Mouse (Mus musculus) liver, embryonic 15.5 days (tissue): ENCODE results near the gene Ebf1. TPM values are rescaled to one million over a fixed set of nuclear protein-coding genes. Genes with fewer than 3 reads are reported as not detected.
A peak's percentile ranks its signal among the peaks of the same experiment; 100 is the strongest.

Experiments used
- ATAC-seq: fragments of 200-750 bp; cut with Nextera tagmentation; 2 replicates; pipeline ENCODE4 v1.8.0; 2017; ENCODE audit warnings: moderate number of reproducible peaks, mild to moderate bottlenecking, moderate library complexity; ENCODE audit not compliant: insufficient read depth
- H3K27ac ChIP-seq: fragments of 300-500 bp; sonication (generic); replicated peaks from 2 replicates; pipeline ENCODE4 v1.5.1; 2015; ENCODE audit warnings: mild to moderate bottlenecking, inconsistent platforms
- H3K27me3 ChIP-seq: fragments of 300-500 bp; sonication (generic); 2 replicates; pipeline ENCODE4 v1.6.1; 2015; ENCODE audit warnings: mild to moderate bottlenecking, inconsistent platforms
- H3K36me3 ChIP-seq: fragments of 300-500 bp; sonication (generic); replicated peaks from 2 replicates; pipeline ENCODE4 v1.6.1; 2015; ENCODE audit warnings: moderate library complexity, mild to moderate bottlenecking, inconsistent platforms
- H3K4me1 ChIP-seq: fragments of 300-500 bp; sonication (generic); replicated peaks from 2 replicates; pipeline ENCODE4 v1.6.1; 2015; ENCODE audit warnings: inconsistent platforms
- H3K4me2 ChIP-seq: fragments of 300-500 bp; sonication (generic); 2 replicates; pipeline ENCODE4 v1.6.1; 2015; ENCODE audit warnings: moderate library complexity, mild to moderate bottlenecking, inconsistent platforms
- H3K4me3 ChIP-seq: fragments of 300-500 bp; sonication (generic); replicated peaks from 2 replicates; pipeline ENCODE4 v1.5.1; 2015; ENCODE audit warnings: mild to moderate bottlenecking, inconsistent platforms
- H3K9ac ChIP-seq: fragments of 300-500 bp; sonication (generic); 2 replicates; pipeline ENCODE4 v1.6.1; 2015; ENCODE audit warnings: moderate library complexity, mild to moderate bottlenecking, inconsistent platforms
- H3K9me3 ChIP-seq: fragments of 300-500 bp; sonication (generic); replicated peaks from 2 replicates; pipeline ENCODE4 v1.6.1; 2016; ENCODE audit warnings: inconsistent platforms
- WGBS: fragments of 180-500 bp; shearing (Covaris S2); methylation state at CpG from one replicate; pipeline ENCODE4 v1.1.7; 2015; ENCODE audit warnings: mixed read lengths; ENCODE audit not compliant: insufficient replicate concordance; 5-methylcytosine and 5-hydroxymethylcytosine counted together
- polyA plus RNA-seq: library from polyadenylated mRNA; unstranded; fragments of >200 nt; fragmentation: Nextera tagmentation; extraction: Ambion mirVana; gene quantifications from 2 replicates; pipeline ENCODE4 v1.2.1, GENCODE M21; 2015

Ebf1 gene
- polyA plus RNA-seq, 1 experiment from 2014 or later, result 1.2 TPM

- Histone ChIP-seq H3K9me3 (no peaks in the 10 kb centered on the region), H3K4me3 (no peak overlapping the region), H3K27me3 (no peaks in the 10 kb centered on the region), H3K4me2 (no peak overlapping the region), H3K9ac (no peak overlapping the region), H3K4me1 (no peaks in the 10 kb centered on the region), H3K27ac (no peak overlapping the region), H3K36me3 (no peaks in the 10 kb centered on the region)
- ATAC-seq, result no peak
- 47% methylated on average over 1 of the region's 1 CpGs for WGBS
Observed at GRCm38 (mm10) chr11:44636241-44636640, 19.1 kb downstream of the Ebf1 start.

- no peak overlapping the region for H3K4me3 ChIP-seq
- WGBS, result 28% methylated on average over 4 of the region's 4 CpGs
- no peaks in the 10 kb centered on the region for H3K36me3 ChIP-seq
- H3K27me3 ChIP-seq, result no peaks in the 10 kb centered on the region
- no peak for ATAC-seq
- H3K9me3 ChIP-seq, result no peaks in the 10 kb centered on the region
- H3K4me1 ChIP-seq, result no peaks in the 10 kb centered on the region
- no peak overlapping the region for H3K27ac ChIP-seq
- H3K9ac ChIP-seq, result no peak overlapping the region
- H3K4me2 ChIP-seq, result no peak overlapping the region
Observed at GRCm38 (mm10) chr11:44638193-44638754, 21.2 kb downstream of the Ebf1 start.

DNA sequence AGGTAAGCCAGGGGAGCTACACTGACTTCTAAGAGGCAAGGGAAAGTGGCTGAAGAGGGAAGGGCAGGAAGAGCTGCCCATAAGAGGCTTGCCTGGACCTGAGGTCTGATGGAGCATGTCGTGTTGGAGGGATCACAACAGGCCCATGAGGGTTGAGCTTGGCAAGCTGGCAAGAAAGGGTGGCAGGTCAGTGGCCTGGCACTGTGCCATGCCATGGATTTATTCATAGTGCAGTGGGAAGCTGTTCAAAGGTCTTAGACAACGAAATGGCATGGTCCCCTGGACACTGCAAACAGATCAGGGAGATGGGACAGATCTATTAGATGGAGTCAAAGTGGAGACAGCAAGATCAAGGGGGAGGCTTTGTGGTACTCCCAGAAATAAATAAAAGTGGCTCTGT is 24.4 kb downstream of the Ebf1 start:
- Histone ChIP-seq H3K36me3 (no peaks in the 10 kb centered on the region), H3K9ac (no peak overlapping the region), H3K4me2 (no peak overlapping the region), H3K27ac (no peak overlapping the region), H3K4me1 (no peaks in the 10 kb centered on the region), H3K4me3 (no peak overlapping the region), H3K9me3 (no peaks in the 10 kb centered on the region), H3K27me3 (no peaks in the 10 kb centered on the region)
- no peak for ATAC-seq
- WGBS, result 28% methylated on average over 2 of the region's 2 CpGs

GRCm38 (mm10) chr11:44654340-44655019 is 37.4 kb downstream of the Ebf1 start:
- WGBS, result 47% methylated on average over 8 of the region's 8 CpGs
- Histone ChIP-seq H3K9ac (no peak overlapping the region), H3K4me1 (no peaks in the 10 kb centered on the region), H3K27me3 (no peaks in the 10 kb centered on the region), H3K9me3 (no peaks in the 10 kb centered on the region), H3K27ac (no peak overlapping the region), H3K36me3 (no peaks in the 10 kb centered on the region), H3K4me3 (no peak overlapping the region), H3K4me2 (no peak overlapping the region)
- no peak for ATAC-seq

DNA sequence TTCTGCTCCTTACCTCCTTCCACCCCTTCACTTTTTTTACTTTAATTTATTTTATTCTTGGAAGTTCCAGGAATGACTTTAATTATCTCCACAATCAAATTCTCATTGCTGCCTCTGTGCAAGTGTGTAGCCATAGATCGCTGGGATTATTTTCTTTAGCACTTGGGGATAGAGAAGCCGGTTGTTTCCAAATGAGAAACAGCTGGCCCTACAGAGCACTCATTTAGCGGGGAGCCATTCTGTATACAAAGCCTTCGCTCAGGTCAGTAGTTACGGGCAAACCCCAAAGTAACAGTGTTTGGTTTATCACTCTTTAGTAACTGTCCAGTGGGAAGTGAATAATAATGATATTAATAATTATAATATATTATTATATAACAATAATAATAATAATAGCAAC is 38.4 kb downstream of the Ebf1 start:
- 66% methylated on average over 5 of the region's 5 CpGs for WGBS
- H3K9me3 ChIP-seq, result no peaks in the 10 kb centered on the region
- ATAC-seq, result no peak

GRCm38 (mm10) chr11:44656916-44657315 is 39.8 kb downstream of the Ebf1 start:
- H3K9me3 ChIP-seq, result no peaks in the 10 kb centered on the region
- no peak overlapping the region for H3K4me3 ChIP-seq
- no peak overlapping the region for H3K9ac ChIP-seq
- no peaks in the 10 kb centered on the region for H3K4me1 ChIP-seq
- H3K27ac ChIP-seq, result no peak overlapping the region
- no peaks in the 10 kb centered on the region for H3K36me3 ChIP-seq
- H3K27me3 ChIP-seq, result no peaks in the 10 kb centered on the region
- no peak overlapping the region for H3K4me2 ChIP-seq
- no peak for ATAC-seq

More for the DNA sequence above, 38.4 kb downstream of the Ebf1 start:
- H3K4me1 ChIP-seq, result no peaks in the 10 kb centered on the region
- H3K27me3 ChIP-seq, result no peaks in the 10 kb centered on the region
- no peaks in the 10 kb centered on the region for H3K36me3 ChIP-seq
- no peak overlapping the region for H3K9ac ChIP-seq
- H3K4me2 ChIP-seq, result no peak overlapping the region
- H3K27ac ChIP-seq, result no peak overlapping the region
- H3K4me3 ChIP-seq, result no peak overlapping the region

- H3K36me3 ChIP-seq, result no peaks in the 10 kb centered on the region
- H3K9ac ChIP-seq, result no peak overlapping the region
- no peak overlapping the region for H3K4me3 ChIP-seq
- no peaks in the 10 kb centered on the region for H3K9me3 ChIP-seq
- H3K27ac ChIP-seq, result no peak overlapping the region
- WGBS, result 56% methylated on average over 6 of the region's 6 CpGs
- no peak for ATAC-seq
- no peaks in the 10 kb centered on the region for H3K27me3 ChIP-seq
- no peaks in the 10 kb centered on the region for H3K4me1 ChIP-seq
- no peak overlapping the region for H3K4me2 ChIP-seq
Observed at GRCm38 (mm10) chr11:44657833-44658395, 40.8 kb downstream of the Ebf1 start.

GRCm38 (mm10) chr11:44661875-44662274 is 44.8 kb downstream of the Ebf1 start:
- 60% methylated on average over 5 of the region's 5 CpGs for WGBS
- Histone ChIP-seq H3K4me1 (no peaks in the 10 kb centered on the region), H3K4me2 (no peak overlapping the region), H3K27ac (no peak overlapping the region), H3K27me3 (peaks cover 6% of the 10 kb centered on the region), H3K36me3 (no peaks in the 10 kb centered on the region), H3K4me3 (no peak overlapping the region), H3K9me3 (no peaks in the 10 kb centered on the region), H3K9ac (no peak overlapping the region)
- ATAC-seq, result no peak

GRCm38 (mm10) chr11:44663609-44664141 is 46.6 kb downstream of the Ebf1 start:
- H3K27ac ChIP-seq, result no peak overlapping the region
- no peaks in the 10 kb centered on the region for H3K4me1 ChIP-seq
- WGBS, result 49% methylated on average over 4 of the region's 4 CpGs
- no peaks in the 10 kb centered on the region for H3K9me3 ChIP-seq
- H3K27me3 ChIP-seq, result peaks cover 6% of the 10 kb centered on the region
- H3K4me2 ChIP-seq, result no peak overlapping the region
- no peaks in the 10 kb centered on the region for H3K36me3 ChIP-seq
- H3K4me3 ChIP-seq, result no peak overlapping the region
- H3K9ac ChIP-seq, result no peak overlapping the region
- no peak for ATAC-seq

- H3K9ac ChIP-seq, result no peak overlapping the region
Observed at GRCm38 (mm10) chr11:44665156-44665682, 48.1 kb downstream of the Ebf1 start.

DNA sequence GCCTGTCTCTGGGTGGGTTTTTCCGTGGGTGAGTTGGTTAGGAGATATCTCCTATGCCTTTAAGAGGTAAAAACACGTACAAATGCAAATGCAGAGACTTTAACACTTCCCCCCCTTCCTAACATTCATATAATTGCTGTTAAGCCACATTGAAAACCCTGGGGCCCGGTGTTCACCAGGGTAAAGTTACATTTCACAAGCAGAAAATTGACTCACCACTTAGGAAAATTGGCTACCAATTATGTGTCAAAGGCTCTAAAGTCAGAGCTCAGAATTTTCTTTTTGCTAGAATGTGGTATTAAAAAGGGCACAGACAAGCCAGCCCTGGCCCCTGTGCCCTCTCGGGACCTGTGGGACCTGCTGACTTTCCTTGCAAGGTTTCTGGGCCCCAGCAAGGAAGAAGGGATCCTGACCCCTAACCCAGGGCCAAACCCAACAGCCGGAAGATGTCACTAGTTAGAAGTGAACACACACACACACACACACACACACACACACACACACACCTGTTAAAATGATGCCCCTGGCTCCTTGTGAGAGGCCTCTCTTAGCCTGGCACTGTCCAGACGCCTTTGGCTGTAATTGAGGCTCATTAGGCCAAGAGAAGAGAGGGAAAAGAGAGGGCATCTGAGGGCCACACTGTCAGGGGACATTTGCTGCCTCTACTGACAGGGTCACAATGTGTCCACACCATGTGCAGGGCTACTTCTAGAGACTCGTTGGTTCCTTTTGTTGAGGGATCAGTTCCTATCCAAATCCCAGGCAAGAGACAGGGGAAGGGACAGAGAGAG is 48.8 kb downstream of the Ebf1 start:
- Histone ChIP-seq H3K9me3 (no peaks in the 10 kb centered on the region), H3K4me3 (no peak overlapping the region), H3K27me3 (peaks cover 6% of the 10 kb centered on the region), H3K4me2 (0 out of 2 replicates have a peak overlapping the region, but pooled peaks have one; percentile 48), H3K27ac (no peak overlapping the region), H3K36me3 (no peaks in the 10 kb centered on the region), H3K9ac (no peak overlapping the region), H3K4me1 (no peaks in the 10 kb centered on the region)
- no peak for ATAC-seq
- WGBS, result 34% methylated on average over 7 of the region's 7 CpGs

More at GRCm38 (mm10) chr11:44665156-44665682, 48.1 kb downstream of the Ebf1 start:
- no peak overlapping the region for H3K27ac ChIP-seq
- H3K4me1 ChIP-seq, result no peaks in the 10 kb centered on the region
- H3K4me3 ChIP-seq, result no peak overlapping the region
- WGBS, result 4% methylated on average over 18 of the region's 18 CpGs
- peak overlapping the region; percentile 48 for H3K4me2 ChIP-seq
- H3K9me3 ChIP-seq, result no peaks in the 10 kb centered on the region
- no peaks in the 10 kb centered on the region for H3K36me3 ChIP-seq
- H3K27me3 ChIP-seq, result peaks cover 6% of the 10 kb centered on the region
- ATAC-seq, result no peak
